Mouse (Mus musculus) hindbrain, embryonic 12.5 days (tissue): ENCODE results near the gene Ccnf. TPM values are rescaled to one million over a fixed set of nuclear protein-coding genes. Genes with fewer than 3 reads are reported as not detected.
A peak's percentile ranks its signal among the peaks of the same experiment; 100 is the strongest.

Source experiments
- ATAC-seq: fragments of 200-750 bp; cut with Nextera tagmentation; 2 replicates; pipeline ENCODE4 v1.8.0; 2017; ENCODE audit warnings: moderate TSS enrichment; ENCODE audit not compliant: low FRiP score
- H3K27ac ChIP-seq: fragments of 300-500 bp; sonication (generic); 2 replicates; pipeline ENCODE4 v1.5.1; 2016; ENCODE audit warnings: mild to moderate bottlenecking
- H3K27me3 ChIP-seq: fragments of 300-500 bp; sonication (generic); 2 replicates; pipeline ENCODE4 v1.6.1; 2016; ENCODE audit warnings: mild to moderate bottlenecking
- H3K36me3 ChIP-seq: fragments of 300-500 bp; sonication (generic); 2 replicates; pipeline ENCODE4 v1.6.1; 2016; ENCODE audit warnings: mild to moderate bottlenecking
- H3K4me1 ChIP-seq: fragments of 300-500 bp; sonication (generic); 2 replicates; pipeline ENCODE4 v1.6.1; 2016
- H3K4me2 ChIP-seq: fragments of 300-500 bp; sonication (generic); replicated peaks from 2 replicates; pipeline ENCODE4 v1.6.1; 2016; ENCODE audit warnings: mild to moderate bottlenecking
- H3K4me3 ChIP-seq: fragments of 300-500 bp; sonication (generic); 2 replicates; pipeline ENCODE4 v1.5.1; 2016; ENCODE audit warnings: mild to moderate bottlenecking
- H3K9ac ChIP-seq: fragments of 300-500 bp; sonication (generic); 2 replicates; pipeline ENCODE4 v1.6.1; 2016; ENCODE audit warnings: mild to moderate bottlenecking, moderate library complexity
- H3K9me3 ChIP-seq: fragments of 300-500 bp; sonication (generic); replicated peaks from 2 replicates; pipeline ENCODE4 v1.6.1; 2016; ENCODE audit warnings: mild to moderate bottlenecking
- WGBS: fragments of 180-500 bp; shearing (Covaris S2); methylation state at CpG from one replicate; pipeline ENCODE4 v1.1.7; 2016; 5-methylcytosine and 5-hydroxymethylcytosine counted together
- polyA plus RNA-seq: library from polyadenylated mRNA; unstranded; fragments of >200 nt; fragmentation: Nextera tagmentation; extraction: Ambion mirVana; gene quantifications from 2 replicates; pipeline ENCODE4 v1.2.1, GENCODE M21; 2016

Ccnf gene
- polyA plus RNA-seq, 1 experiment from 2014 or later, result 53.3 TPM

GRCm38 (mm10) chr17:24252329-24252728 is 1.0 kb upstream of the Ccnf start:
- Histone ChIP-seq H3K4me2 (no peak overlapping the region), H3K9ac (no peak overlapping the region), H3K36me3 (peaks cover 17% of the 10 kb centered on the region), H3K9me3 (no peaks in the 10 kb centered on the region), H3K4me1 (peaks cover 16% of the 10 kb centered on the region), H3K4me3 (peak overlapping the region; percentile 76; the same call in 1 of the 2 replicates), H3K27ac (no peak overlapping the region), H3K27me3 (no peaks in the 10 kb centered on the region)
- 93% methylated on average over 2 of the region's 2 CpGs for WGBS
- no peak for ATAC-seq

- peaks cover 19% of the 10 kb centered on the region for H3K36me3 ChIP-seq
- peaks cover 16% of the 10 kb centered on the region for H3K4me1 ChIP-seq
- peak overlapping the region; percentile 78 for H3K9ac ChIP-seq
- no peaks in the 10 kb centered on the region for H3K9me3 ChIP-seq
- peak overlapping the region; percentile 71 for H3K27ac ChIP-seq
- under 1% methylated on average over 32 of the region's 32 CpGs for WGBS
- H3K4me3 ChIP-seq, result peak overlapping the region; percentile 76
- no peaks in the 10 kb centered on the region for H3K27me3 ChIP-seq
- ATAC-seq, result no peak; the same call in 1 of the 2 replicates
- H3K4me2 ChIP-seq, result peak overlapping the region; percentile 82
Observed at GRCm38 (mm10) chr17:24250988-24251319, 330 bp downstream of the Ccnf start.

- H3K9me3 ChIP-seq, result 0 out of 2 replicates have a peak, but pooled peaks cover 7% of the 10 kb centered on the region
- no peak overlapping the region for H3K4me2 ChIP-seq
- H3K27ac ChIP-seq, result no peak overlapping the region
- WGBS, result 97% methylated on average over 2 of the region's 2 CpGs
- H3K9ac ChIP-seq, result no peak overlapping the region
- no peaks in the 10 kb centered on the region for H3K27me3 ChIP-seq
- H3K4me3 ChIP-seq, result no peak overlapping the region
- H3K36me3 ChIP-seq, result peaks cover 37% of the 10 kb centered on the region
- H3K4me1 ChIP-seq, result peaks cover 16% of the 10 kb centered on the region
- no peak for ATAC-seq
Observed at GRCm38 (mm10) chr17:24248641-24249040, 2.6 kb downstream of the Ccnf start.

GRCm38 (mm10) chr17:24244061-24244460 is 7.2 kb downstream of the Ccnf start:
- H3K9me3 ChIP-seq, result 0 out of 2 replicates have a peak, but pooled peaks cover 7% of the 10 kb centered on the region
- peaks cover 81% of the 10 kb centered on the region for H3K36me3 ChIP-seq
- no peak overlapping the region for H3K4me2 ChIP-seq
- H3K27me3 ChIP-seq, result no peaks in the 10 kb centered on the region
- WGBS, result 98% methylated on average over 8 of the region's 8 CpGs
- no peak for ATAC-seq
- H3K4me1 ChIP-seq, result no peaks in the 10 kb centered on the region
- no peak overlapping the region for H3K9ac ChIP-seq
- no peak overlapping the region for H3K27ac ChIP-seq
- no peak overlapping the region for H3K4me3 ChIP-seq

DNA sequence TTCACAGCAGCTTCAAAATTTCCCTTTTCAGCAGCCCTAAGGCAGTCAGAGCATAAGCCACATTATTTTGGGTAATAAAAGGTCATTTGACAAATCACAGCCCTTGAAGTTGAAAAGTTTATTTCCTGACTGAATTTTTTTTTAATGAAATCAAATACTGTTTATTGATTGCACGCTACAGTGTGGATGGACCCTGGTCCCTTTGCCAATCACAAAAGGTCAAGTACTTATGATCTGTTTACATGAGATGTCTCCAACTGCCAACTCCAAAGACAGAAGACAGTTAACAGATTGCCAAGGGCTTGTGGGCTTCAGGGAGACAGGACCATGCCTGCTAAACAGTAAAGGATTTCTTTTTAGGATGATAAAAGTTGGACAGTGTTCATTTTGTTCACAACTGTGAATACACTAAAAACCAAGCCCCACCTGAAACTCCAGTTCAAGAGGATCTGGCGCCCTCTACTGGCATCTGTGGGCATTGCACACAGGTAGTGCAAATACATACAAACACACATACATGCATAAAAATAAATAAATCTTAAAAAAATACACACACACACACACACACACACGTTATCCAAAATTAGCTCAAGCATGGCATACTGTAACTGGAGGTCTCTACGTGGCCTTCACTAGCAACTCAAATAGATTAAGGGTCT is 7.8 kb downstream of the Ccnf start:
- Histone ChIP-seq H3K9me3 (0 out of 2 replicates have a peak, but pooled peaks cover 7% of the 10 kb centered on the region), H3K27me3 (no peaks in the 10 kb centered on the region), H3K36me3 (peaks cover 80% of the 10 kb centered on the region), H3K4me3 (no peak overlapping the region), H3K27ac (no peak overlapping the region), H3K4me2 (no peak overlapping the region), H3K9ac (no peak overlapping the region), H3K4me1 (no peaks in the 10 kb centered on the region)
- no peak for ATAC-seq
- 90% methylated on average over 4 of the region's 4 CpGs for WGBS

GRCm38 (mm10) chr17:24236921-24237320 is 14.4 kb downstream of the Ccnf start:
- Histone ChIP-seq H3K36me3 (peaks cover 95% of the 10 kb centered on the region), H3K9ac (no peak overlapping the region), H3K4me3 (no peak overlapping the region), H3K9me3 (no peaks in the 10 kb centered on the region), H3K27ac (no peak overlapping the region), H3K4me2 (no peak overlapping the region), H3K4me1 (no peaks in the 10 kb centered on the region), H3K27me3 (no peaks in the 10 kb centered on the region)
- 94% methylated on average over 7 of the region's 7 CpGs for WGBS
- no peak for ATAC-seq

- Histone ChIP-seq H3K9ac (no peak overlapping the region), H3K27ac (no peak overlapping the region), H3K4me1 (no peaks in the 10 kb centered on the region), H3K27me3 (no peaks in the 10 kb centered on the region), H3K36me3 (peaks cover 94% of the 10 kb centered on the region), H3K9me3 (no peaks in the 10 kb centered on the region), H3K4me2 (no peak overlapping the region), H3K4me3 (no peak overlapping the region)
- WGBS, result 90% methylated on average over 1 of the region's 1 CpGs
- no peak for ATAC-seq
Observed at GRCm38 (mm10) chr17:24236479-24236878, 14.8 kb downstream of the Ccnf start.

GRCm38 (mm10) chr17:24227941-24228340 is 23.3 kb downstream of the Ccnf start:
- no peaks in the 10 kb centered on the region for H3K9me3 ChIP-seq
- no peak for ATAC-seq
- no peaks in the 10 kb centered on the region for H3K4me1 ChIP-seq
- H3K9ac ChIP-seq, result no peak overlapping the region
- WGBS, result 91% methylated on average over 7 of the region's 7 CpGs
- no peak overlapping the region for H3K4me2 ChIP-seq
- no peak overlapping the region for H3K4me3 ChIP-seq
- H3K27ac ChIP-seq, result no peak overlapping the region
- H3K27me3 ChIP-seq, result no peaks in the 10 kb centered on the region
- peaks cover 94% of the 10 kb centered on the region for H3K36me3 ChIP-seq

DNA sequence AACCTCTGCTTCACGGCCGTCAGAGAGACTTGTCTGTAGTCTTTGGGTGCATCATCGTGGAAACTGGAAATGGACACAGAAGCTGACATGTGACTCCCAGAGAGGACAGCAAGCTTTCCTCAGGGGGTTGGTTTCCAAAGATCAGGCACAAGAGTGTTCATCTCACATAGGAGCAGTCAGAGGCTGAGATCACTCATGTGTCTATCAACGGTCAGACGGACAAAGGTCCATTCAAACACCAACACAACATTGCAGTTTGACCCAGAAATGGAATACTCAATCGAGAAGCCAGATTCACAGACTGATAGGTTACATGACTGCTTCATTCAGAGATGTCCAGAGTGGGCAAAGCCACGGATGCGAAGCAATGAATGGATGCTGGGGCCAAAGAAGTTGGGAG is 24.6 kb downstream of the Ccnf start:
- no peak for ATAC-seq

DNA sequence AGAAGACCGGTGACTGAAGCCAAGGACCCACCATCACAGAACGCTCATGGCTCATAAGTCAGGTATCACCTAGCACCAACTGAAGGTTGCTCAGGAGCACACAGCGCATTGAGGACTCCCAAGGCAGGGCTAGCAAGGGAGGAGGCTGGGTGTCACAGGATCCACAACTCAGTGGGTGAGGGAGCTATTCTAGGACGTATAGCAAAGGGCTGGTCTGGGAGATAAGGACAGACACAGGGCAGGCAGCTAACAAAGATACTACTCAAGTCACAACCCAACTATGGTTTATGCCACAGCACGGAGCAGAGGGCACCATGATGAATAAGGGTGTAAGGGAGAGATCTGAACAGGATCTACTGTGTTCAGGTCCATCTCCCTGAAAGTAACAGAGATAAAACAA is 25.4 kb downstream of the Ccnf start:
- no peaks in the 10 kb centered on the region for H3K27me3 ChIP-seq
- no peak for ATAC-seq
- H3K36me3 ChIP-seq, result peaks cover 79% of the 10 kb centered on the region
- H3K4me1 ChIP-seq, result peaks cover 4% of the 10 kb centered on the region
- no peak overlapping the region for H3K27ac ChIP-seq
- no peaks in the 10 kb centered on the region for H3K9me3 ChIP-seq
- no peak overlapping the region for H3K4me2 ChIP-seq
- H3K9ac ChIP-seq, result no peak overlapping the region
- 93% methylated on average over 5 of the region's 5 CpGs for WGBS
- H3K4me3 ChIP-seq, result no peak overlapping the region

More for the DNA sequence above, 24.6 kb downstream of the Ccnf start:
- Histone ChIP-seq H3K9ac (no peak overlapping the region), H3K4me2 (no peak overlapping the region), H3K36me3 (peaks cover 87% of the 10 kb centered on the region), H3K27me3 (no peaks in the 10 kb centered on the region), H3K4me1 (no peaks in the 10 kb centered on the region), H3K9me3 (no peaks in the 10 kb centered on the region), H3K27ac (no peak overlapping the region), H3K4me3 (no peak overlapping the region)
- WGBS, result 87% methylated on average over 8 of the region's 8 CpGs

- H3K36me3 ChIP-seq, result peaks cover 68% of the 10 kb centered on the region
- WGBS, result 90% methylated on average over 10 of the region's 10 CpGs
- no peak overlapping the region for H3K9ac ChIP-seq
- no peak overlapping the region for H3K4me3 ChIP-seq
- no peaks in the 10 kb centered on the region for H3K9me3 ChIP-seq
- H3K27ac ChIP-seq, result no peak overlapping the region
- peaks cover 9% of the 10 kb centered on the region for H3K4me1 ChIP-seq
- H3K27me3 ChIP-seq, result no peaks in the 10 kb centered on the region
- no peak overlapping the region for H3K4me2 ChIP-seq
- ATAC-seq, result no peak
Observed at GRCm38 (mm10) chr17:24224741-24225140, 26.5 kb downstream of the Ccnf start.

GRCm38 (mm10) chr17:24223513-24223912 is 27.8 kb downstream of the Ccnf start:
- Histone ChIP-seq H3K9ac (no peak overlapping the region), H3K4me3 (no peak overlapping the region), H3K27ac (no peak overlapping the region), H3K4me2 (no peak overlapping the region), H3K27me3 (no peaks in the 10 kb centered on the region), H3K9me3 (no peaks in the 10 kb centered on the region), H3K36me3 (peaks cover 58% of the 10 kb centered on the region), H3K4me1 (peaks cover 14% of the 10 kb centered on the region)
- 91% methylated on average over 5 of the region's 5 CpGs for WGBS
- no peak for ATAC-seq

GRCm38 (mm10) chr17:24222653-24223052 is 28.6 kb downstream of the Ccnf start:
- Histone ChIP-seq H3K4me1 (peaks cover 14% of the 10 kb centered on the region), H3K27ac (no peak overlapping the region), H3K27me3 (no peaks in the 10 kb centered on the region), H3K36me3 (peaks cover 57% of the 10 kb centered on the region), H3K9ac (no peak overlapping the region), H3K4me3 (no peak overlapping the region), H3K4me2 (no peak overlapping the region), H3K9me3 (no peaks in the 10 kb centered on the region)
- ATAC-seq, result no peak
- WGBS, result 83% methylated on average over 6 of the region's 6 CpGs
